Mouse (Mus musculus): Measurements from ENCODE around the gene Fam118b.

DNA sequence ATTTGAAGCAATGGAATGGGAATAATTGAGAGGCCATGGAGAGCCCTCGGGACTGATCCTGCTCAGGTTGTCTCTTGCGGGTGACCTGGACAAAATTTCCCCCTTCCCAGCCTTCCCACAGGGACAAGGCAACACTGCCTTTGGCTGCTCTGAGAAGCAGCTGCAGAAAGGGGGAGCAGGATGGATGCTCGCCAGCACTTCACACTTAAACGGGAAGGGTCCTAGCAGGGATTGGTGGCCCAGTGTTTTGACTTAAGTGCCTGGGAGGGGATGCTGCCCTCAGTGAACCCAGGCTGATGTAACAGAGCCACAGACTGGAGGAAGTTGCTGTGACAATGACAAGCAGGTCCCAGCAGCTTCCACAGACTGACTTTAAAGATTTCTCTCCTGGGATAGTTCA is 46.0 kb upstream of the Fam118b start:
- TF ChIP-seq CTCF (IDR thresholded peaks at IDR 0.05; ENCODE audit: control insufficient read depth, insufficient read depth, low read length) (no peak), POLR2A (IDR thresholded peaks at IDR 0.05; ENCODE audit: borderline replicate concordance, control insufficient read depth, low read depth, low read length) (no peak)
